Mouse (Mus musculus): ENCODE measurements around the gene Ccdc92. TPM values are rescaled to one million over a fixed set of nuclear protein-coding genes. Genes with fewer than 3 reads are reported as not detected.

Ccdc92 gene
- total RNA-seq (2018; cell fraction: chromatin; rRNA removed), result not detected
- under 1 TPM in 8 of 26 experiments, not detected in 18; 0.04 to 0.31 (median 0.09) TPM for total RNA-seq (2018; cell fraction: cytosol; rRNA removed)
- not detected for total RNA-seq (2018; cell fraction: nucleus; rRNA removed)
- 0.12 TPM in 1 of 3 replicates, not detected in the others for polyA plus RNA-seq (2018)

GRCm38 (mm10) chr5:124862013-124862866 lies at the start of gene Ccdc92, which contains the start of gene Zfp664:
Ccdc92 (minus strand) TSS chr5:124862424.
Zfp664 (plus strand) TSS chr5:124862691.
- WGBS (ENCODE audit: missing documents), result under 1% methylated on average over 69 of the region's 103 CpGs
- Histone ChIP-seq H3K27ac (no peak within 1 kb of the TSS), H3K79me2 (ENCODE audit: inconsistent target) (no peaks in the 10 kb centered on the region)

GRCm38 (mm10) chr5:124908860-124909259 lies 46.6 kb upstream of the Ccdc92 start:
- H3K27ac ChIP-seq, result no peak overlapping the region
- WGBS (ENCODE audit: missing documents), result 28% methylated on average over 5 of the region's 5 CpGs
- no peak overlapping the region for H3K4me3 ChIP-seq (ENCODE audit: inconsistent target)
- H3K36me3 ChIP-seq (ENCODE audit: inconsistent target), result no peaks in the 10 kb centered on the region
- no peaks in the 10 kb centered on the region for H3K79me2 ChIP-seq (ENCODE audit: inconsistent target)

More at GRCm38 (mm10) chr5:124862013-124862866, at the start of gene Ccdc92, which contains the start of gene Zfp664:
- Histone ChIP-seq H3K36me3 (ENCODE audit: inconsistent target) (no peaks in the 10 kb centered on the region), H3K4me3 (ENCODE audit: inconsistent target) (peak within 1 kb of the TSS; percentile 20; the same call in 1 of the 2 replicates)

GRCm38 (mm10) chr5:124906890-124907289 lies 44.7 kb upstream of the Ccdc92 start:
- Histone ChIP-seq H3K27ac (no peak overlapping the region), H3K79me2 (ENCODE audit: inconsistent target) (no peaks in the 10 kb centered on the region), H3K36me3 (ENCODE audit: inconsistent target) (no peaks in the 10 kb centered on the region), H3K4me3 (ENCODE audit: inconsistent target) (no peak overlapping the region)
- 50% methylated on average over 13 of the region's 13 CpGs for WGBS (ENCODE audit: missing documents)

- Histone ChIP-seq H3K36me3 (ENCODE audit: inconsistent target) (no peaks in the 10 kb centered on the region), H3K27ac (no peak overlapping the region), H3K4me3 (ENCODE audit: inconsistent target) (no peak overlapping the region), H3K79me2 (ENCODE audit: inconsistent target) (no peaks in the 10 kb centered on the region)
- WGBS (ENCODE audit: missing documents), result 88% methylated on average over 4 of the region's 4 CpGs
Measured at GRCm38 (mm10) chr5:124903852-124904251, 41.6 kb upstream of the Ccdc92 start.

GRCm38 (mm10) chr5:124902195-124902594 lies 40.0 kb upstream of the Ccdc92 start:
- H3K4me3 ChIP-seq (ENCODE audit: inconsistent target), result no peak overlapping the region
- 91% methylated on average over 10 of the region's 10 CpGs for WGBS (ENCODE audit: missing documents)
- no peak overlapping the region for H3K27ac ChIP-seq
- no peaks in the 10 kb centered on the region for H3K79me2 ChIP-seq (ENCODE audit: inconsistent target)
- no peaks in the 10 kb centered on the region for H3K36me3 ChIP-seq (ENCODE audit: inconsistent target)

- H3K27ac ChIP-seq, result no peak overlapping the region
- 95% methylated on average over 6 of the region's 6 CpGs for WGBS (ENCODE audit: missing documents)
- H3K4me3 ChIP-seq (ENCODE audit: inconsistent target), result no peak overlapping the region
- no peaks in the 10 kb centered on the region for H3K79me2 ChIP-seq (ENCODE audit: inconsistent target)
- H3K36me3 ChIP-seq (ENCODE audit: inconsistent target), result no peaks in the 10 kb centered on the region
Measured at GRCm38 (mm10) chr5:124901675-124902074, 39.5 kb upstream of the Ccdc92 start.

GRCm38 (mm10) chr5:124900738-124901490 lies 38.7 kb upstream of the Ccdc92 start:
- no peaks in the 10 kb centered on the region for H3K79me2 ChIP-seq (ENCODE audit: inconsistent target)
- no peak overlapping the region for H3K4me3 ChIP-seq (ENCODE audit: inconsistent target)
- H3K27ac ChIP-seq, result no peak overlapping the region
- WGBS (ENCODE audit: missing documents), result 75% methylated on average over 19 of the region's 19 CpGs
- no peaks in the 10 kb centered on the region for H3K36me3 ChIP-seq (ENCODE audit: inconsistent target)

GRCm38 (mm10) chr5:124899945-124900631 lies 37.9 kb upstream of the Ccdc92 start:
- no peak overlapping the region for H3K4me3 ChIP-seq (ENCODE audit: inconsistent target)
- no peak overlapping the region for H3K27ac ChIP-seq
- 21% methylated on average over 20 of the region's 20 CpGs for WGBS (ENCODE audit: missing documents)
- H3K79me2 ChIP-seq (ENCODE audit: inconsistent target), result no peaks in the 10 kb centered on the region
- H3K36me3 ChIP-seq (ENCODE audit: inconsistent target), result no peaks in the 10 kb centered on the region

GRCm38 (mm10) chr5:124896135-124896534 lies 33.9 kb upstream of the Ccdc92 start:
- no peak overlapping the region for H3K27ac ChIP-seq
- H3K36me3 ChIP-seq (ENCODE audit: inconsistent target), result no peaks in the 10 kb centered on the region
- 83% methylated on average over 4 of the region's 8 CpGs for WGBS (ENCODE audit: missing documents)
- no peaks in the 10 kb centered on the region for H3K79me2 ChIP-seq (ENCODE audit: inconsistent target)
- no peak overlapping the region for H3K4me3 ChIP-seq (ENCODE audit: inconsistent target)

- H3K4me3 ChIP-seq (ENCODE audit: inconsistent target), result no peak overlapping the region
- WGBS (ENCODE audit: missing documents), result 95% methylated on average over 3 of the region's 3 CpGs
- no peaks in the 10 kb centered on the region for H3K79me2 ChIP-seq (ENCODE audit: inconsistent target)
- no peak overlapping the region for H3K27ac ChIP-seq
- no peaks in the 10 kb centered on the region for H3K36me3 ChIP-seq (ENCODE audit: inconsistent target)
Measured at GRCm38 (mm10) chr5:124891921-124892370, 29.7 kb upstream of the Ccdc92 start.

GRCm38 (mm10) chr5:124888661-124889060 lies 26.4 kb upstream of the Ccdc92 start:
- H3K27ac ChIP-seq, result no peak overlapping the region
- H3K4me3 ChIP-seq (ENCODE audit: inconsistent target), result no peak overlapping the region
- WGBS (ENCODE audit: missing documents), result 94% methylated on average over 8 of the region's 8 CpGs
- H3K36me3 ChIP-seq (ENCODE audit: inconsistent target), result peaks cover 13% of the 10 kb centered on the region; the same call in 1 of the 2 replicates
- no peaks in the 10 kb centered on the region for H3K79me2 ChIP-seq (ENCODE audit: inconsistent target)

GRCm38 (mm10) chr5:124883877-124884276 lies 21.7 kb upstream of the Ccdc92 start:
- H3K79me2 ChIP-seq (ENCODE audit: inconsistent target), result no peaks in the 10 kb centered on the region
- H3K36me3 ChIP-seq (ENCODE audit: inconsistent target), result peaks cover 13% of the 10 kb centered on the region; the same call in 1 of the 2 replicates
- no peak overlapping the region for H3K4me3 ChIP-seq (ENCODE audit: inconsistent target)
- H3K27ac ChIP-seq, result no peak overlapping the region
- WGBS (ENCODE audit: missing documents), result 98% methylated on average over 6 of the region's 6 CpGs

GRCm38 (mm10) chr5:124879801-124880200 lies 17.6 kb upstream of the Ccdc92 start:
- no peaks in the 10 kb centered on the region for H3K79me2 ChIP-seq (ENCODE audit: inconsistent target)
- WGBS (ENCODE audit: missing documents), result 97% methylated on average over 6 of the region's 6 CpGs
- no peak overlapping the region for H3K4me3 ChIP-seq (ENCODE audit: inconsistent target)
- H3K36me3 ChIP-seq (ENCODE audit: inconsistent target), result no peaks in the 10 kb centered on the region
- H3K27ac ChIP-seq, result no peak overlapping the region

- no peaks in the 10 kb centered on the region for H3K36me3 ChIP-seq (ENCODE audit: inconsistent target)
- WGBS (ENCODE audit: missing documents), result 96% methylated on average over 4 of the region's 4 CpGs
- no peak overlapping the region for H3K27ac ChIP-seq
- H3K4me3 ChIP-seq (ENCODE audit: inconsistent target), result no peak overlapping the region
- no peaks in the 10 kb centered on the region for H3K79me2 ChIP-seq (ENCODE audit: inconsistent target)
Measured at GRCm38 (mm10) chr5:124879251-124879650, 17.0 kb upstream of the Ccdc92 start.

Measured in macrophage (primary cell).